In the genomic region with DNA sequence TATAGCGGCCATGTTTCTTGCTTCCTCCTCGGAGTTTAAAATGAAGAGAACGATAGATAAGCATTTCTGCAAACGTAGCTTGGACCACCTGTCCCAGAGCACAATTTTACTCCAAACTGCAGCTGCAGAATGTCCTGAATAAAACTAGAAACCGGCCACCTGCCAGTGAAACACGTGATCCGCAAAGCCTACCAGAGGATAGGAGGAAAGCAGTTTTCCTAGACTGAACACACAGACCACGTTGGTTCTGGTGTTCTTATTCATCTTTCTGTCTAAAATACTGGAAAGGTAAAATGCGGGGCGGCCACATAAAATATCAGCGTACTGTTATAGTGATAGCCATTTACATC, we compare ENCODE assay signal across 8 mouse cellular contexts.
DNase-seq lines count a peak whose midpoint lies in the region; ATAC-seq and TF ChIP-seq lines count a peak whose summit lies in the region.

No protein-coding gene starts in this region.

- no peak for ATAC-seq in kidney, postnatal 0 days (replicated peaks; ENCODE audit: low FRiP score, low read depth)
- no peak for ATAC-seq in heart, embryonic 13.5 days (ENCODE audit: extremely low read depth, insufficient number of reproducible peaks, low FRiP score, low TSS enrichment)
- ATAC-seq in liver, postnatal 0 days = no peak
- no peak for ATAC-seq in erythroblast, adult 5-6 weeks (replicated peaks; ENCODE audit: low FRiP score, poor library complexity, severe bottlenecking)

- H3K4me1 ChIP-seq in kidney, postnatal 0 days (replicated peaks; ENCODE audit: insufficient read depth, low read length) = no peaks in the 10 kb centered on the region
- H3K4me1 ChIP-seq in heart, embryonic 13.5 days = peaks cover 15% of the 10 kb centered on the region
- H3K4me1 ChIP-seq in liver, postnatal 0 days (ENCODE audit: insufficient read depth) = no peaks in the 10 kb centered on the region

- WGBS in kidney, postnatal 0 days = 58% methylated on average over 11 of the region's 11 CpGs
- 60% methylated on average over 11 of the region's 11 CpGs for WGBS in heart, embryonic 13.5 days
- 71% methylated on average over 11 of the region's 11 CpGs for WGBS in liver, postnatal 0 days (ENCODE audit: insufficient replicate concordance)

- H3K4me2 ChIP-seq in kidney, postnatal 0 days (ENCODE audit: low read length) = peak overlapping the region; percentile 72
- H3K4me2 ChIP-seq in heart, embryonic 13.5 days = peak overlapping the region; percentile 74
- no peak overlapping the region; the same call in 1 of the 2 replicates for H3K4me2 ChIP-seq in liver, postnatal 0 days (ENCODE audit: low read depth, low read length)

- no peak for DNase-seq in kidney, postnatal 0 days (ENCODE audit: low spot score)
- no peak for DNase-seq in kidney, postnatal 14 days
- peak; percentile 14 to 44 for DNase-seq in cerebellum, postnatal 36 days
- no peak for DNase-seq in liver, postnatal 0 days
- no peak for DNase-seq in spleen, postnatal 36 days (ENCODE audit: low spot score in 2 of 2)
- DNase-seq in B cell, adult 2 months = no peak

- 0 out of 2 replicates have a peak overlapping the region, but pooled peaks have one; percentile 43 for H3K9ac ChIP-seq in kidney, postnatal 0 days (ENCODE audit: low read depth, low read length)
- H3K9ac ChIP-seq in heart, embryonic 13.5 days = peak overlapping the region; percentile 79
- no peak overlapping the region for H3K9ac ChIP-seq in liver, postnatal 0 days (replicated peaks)

- TF ChIP-seq CTCF in kidney, postnatal 0 days (IDR thresholded peaks at IDR 0.05; ENCODE audit: low read depth) = no peak
- TF ChIP-seq CTCF in liver, postnatal 0 days (IDR thresholded peaks at IDR 0.05; ENCODE audit: low read depth) = no peak

- H3K27me3 ChIP-seq in kidney, postnatal 0 days (ENCODE audit: insufficient read depth, low read length) = no peaks in the 10 kb centered on the region
- H3K27me3 ChIP-seq in heart, embryonic 13.5 days (replicated peaks) = no peaks in the 10 kb centered on the region
- no peaks in the 10 kb centered on the region for H3K27me3 ChIP-seq in liver, postnatal 0 days (ENCODE audit: insufficient read depth, low read length)

- H3K9me3 ChIP-seq in kidney, postnatal 0 days (replicated peaks; ENCODE audit: low read length) = no peaks in the 10 kb centered on the region
- no peaks in the 10 kb centered on the region for H3K9me3 ChIP-seq in heart, embryonic 13.5 days
- no peaks in the 10 kb centered on the region for H3K9me3 ChIP-seq in liver, postnatal 0 days (ENCODE audit: low read length)

- H3K36me3 ChIP-seq in kidney, postnatal 0 days (ENCODE audit: insufficient read depth, low read length) = no peaks in the 10 kb centered on the region
- H3K36me3 ChIP-seq in heart, embryonic 13.5 days = no peaks in the 10 kb centered on the region
- no peaks in the 10 kb centered on the region for H3K36me3 ChIP-seq in liver, postnatal 0 days (replicated peaks; ENCODE audit: insufficient read depth, low read length)

- H3K27ac ChIP-seq in kidney, postnatal 0 days = peak overlapping the region; percentile 91
- H3K27ac ChIP-seq in heart, embryonic 13.5 days (replicated peaks) = peak overlapping the region; percentile 91
- peak overlapping the region; percentile 76; the same call in 1 of the 2 replicates for H3K27ac ChIP-seq in liver, postnatal 0 days (ENCODE audit: low read depth)

- TF ChIP-seq EP300 in liver, postnatal 0 days (IDR thresholded peaks at IDR 0.05; ENCODE audit: low read depth) = no peak

- 0 out of 2 replicates have a peak overlapping the region, but pooled peaks have one; percentile 37 for H3K4me3 ChIP-seq in kidney, postnatal 0 days (replicated peaks; ENCODE audit: low read depth, low read length)
- H3K4me3 ChIP-seq in heart, embryonic 13.5 days = peak overlapping the region; percentile 53
- H3K4me3 ChIP-seq in liver, postnatal 0 days (ENCODE audit: low read depth, low read length) = no peak overlapping the region

Comparison
In these comparisons a context has a peak if more than half of its experiments do, and no peak if none do; other contexts are left out.
1. DNase-seq: peak in cerebellum, postnatal 36 days (2 of 2); none in kidney, postnatal 0 days (single experiment), kidney, postnatal 14 days (single experiment), liver, postnatal 0 days (single experiment), spleen, postnatal 36 days (0 of 2) and B cell, adult 2 months (0 of 2).
2. Peak in every context shown above with its lines, with median percentiles within 50 percentile points of each other: H3K27ac ChIP-seq.